Mouse (Mus musculus) stomach, postnatal 0 days (tissue): ENCODE measurements around the gene Usb1.

Source experiments
- CTCF ChIP-seq: IDR thresholded peaks from 2 replicates; pipeline ENCODE4 v1.5.1; 2016; ENCODE audit warnings: antibody characterized with exemption, low read depth, mild to moderate bottlenecking, moderate library complexity
- EP300 ChIP-seq: optimal IDR thresholded peaks from 2 replicates; pipeline ENCODE3; 2016; ENCODE audit warnings: antibody characterized with exemption

DNA sequence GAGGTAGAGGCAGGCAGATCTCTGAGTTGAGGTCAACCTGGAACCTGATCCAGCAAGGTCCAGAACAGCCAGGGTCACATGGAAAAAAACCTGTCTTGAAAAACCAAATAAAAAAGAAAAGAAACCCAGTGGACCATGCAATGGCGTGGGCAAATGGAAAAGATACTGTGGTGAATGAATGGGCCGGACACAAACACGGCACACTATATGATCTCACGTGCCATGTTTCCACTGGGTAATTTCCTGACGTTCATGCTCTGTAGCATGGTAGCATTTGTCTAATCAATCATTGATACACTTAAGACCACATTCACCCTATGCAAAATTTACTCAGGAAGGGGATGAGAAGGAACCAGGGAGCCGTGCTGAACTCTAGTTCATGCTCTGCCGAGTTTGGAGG, 59.0 kb downstream of the Usb1 start:
- no peak for TF ChIP-seq CTCF
- no peak for TF ChIP-seq EP300
